Mouse (Mus musculus): ENCODE results near the gene Atf1.

Gene Atf1

GRCm38 (mm10) chr15:100227663-100228534, at the start of gene Atf1:
Gene Atf1, plus strand, starts transcription at chr15:100227819.
- CTCF ChIA-PET = no interaction called here

- CTCF ChIA-PET = interaction anchor here (0.6 kb wide), 1 partner anchor 1105 kb away, joined by 3 read pairs; no protein-coding TSS in a partner anchor
These were observed 49.1 kb upstream of the Atf1 start for GRCm38 (mm10) chr15:100178487-100178886.

GRCm38 (mm10) chr15:100179685-100180084, 47.9 kb upstream of the Atf1 start:
- CTCF ChIA-PET = no interaction called here

- CTCF ChIA-PET = no interaction called here
These were observed 47.4 kb upstream of the Atf1 start for GRCm38 (mm10) chr15:100180221-100180620.

GRCm38 (mm10) chr15:100181841-100182240, 45.8 kb upstream of the Atf1 start:
- CTCF ChIA-PET = no interaction called here

GRCm38 (mm10) chr15:100182526-100183280, 44.9 kb upstream of the Atf1 start:
- CTCF ChIA-PET = no interaction called here

- CTCF ChIA-PET = no interaction called here
These were observed 44.1 kb upstream of the Atf1 start for GRCm38 (mm10) chr15:100183510-100183909.

- CTCF ChIA-PET = no interaction called here
These were observed 42.7 kb upstream of the Atf1 start for GRCm38 (mm10) chr15:100184821-100185496.

- CTCF ChIA-PET = no interaction called here
These were observed 41.4 kb upstream of the Atf1 start for GRCm38 (mm10) chr15:100186234-100186633.

GRCm38 (mm10) chr15:100186882-100187672, 40.5 kb upstream of the Atf1 start:
- CTCF ChIA-PET = interaction anchor here (0.5 kb wide), 1 partner anchor 369 kb away, joined by 4 read pairs; no protein-coding TSS in a partner anchor

GRCm38 (mm10) chr15:100188542-100188941, 39.1 kb upstream of the Atf1 start:
- CTCF ChIA-PET = no interaction called here

- CTCF ChIA-PET = no interaction called here
These were observed 38.6 kb upstream of the Atf1 start for GRCm38 (mm10) chr15:100188962-100189404.

- CTCF ChIA-PET = no interaction called here
These were observed 37.5 kb upstream of the Atf1 start for GRCm38 (mm10) chr15:100190083-100190482.

- CTCF ChIA-PET = interaction anchor here (0.6 kb wide), 1 partner anchor 189 kb away, joined by 10 read pairs; no protein-coding TSS in a partner anchor
These were observed 28.5 kb upstream of the Atf1 start for GRCm38 (mm10) chr15:100198983-100199745.

GRCm38 (mm10) chr15:100199790-100200189, 27.8 kb upstream of the Atf1 start:
- CTCF ChIA-PET = no interaction called here

- CTCF ChIA-PET = no interaction called here
These were observed 25.8 kb upstream of the Atf1 start for GRCm38 (mm10) chr15:100201806-100202205.

GRCm38 (mm10) chr15:100202431-100203015, 25.1 kb upstream of the Atf1 start:
- CTCF ChIA-PET = no interaction called here

- CTCF ChIA-PET = no interaction called here
These were observed 23.0 kb upstream of the Atf1 start for GRCm38 (mm10) chr15:100204574-100204973.

- CTCF ChIA-PET = no interaction called here
These were observed 17.6 kb upstream of the Atf1 start for GRCm38 (mm10) chr15:100210013-100210412.

- CTCF ChIA-PET = no interaction called here
These were observed 14.3 kb upstream of the Atf1 start for GRCm38 (mm10) chr15:100213339-100213738.

Measured in spleen, embryonic (tissue).